Mouse (Mus musculus) liver, adult (tissue): ENCODE data around the gene H2-Oa.

Source experiments
- GATA4 ChIP-seq: IDR thresholded peaks from 2 replicates; pipeline ENCODE4 v1.6.1; 2014; ENCODE audit warnings: mild to moderate bottlenecking, low read length; ENCODE audit not compliant: insufficient replicate concordance

Gene H2-Oa

DNA sequence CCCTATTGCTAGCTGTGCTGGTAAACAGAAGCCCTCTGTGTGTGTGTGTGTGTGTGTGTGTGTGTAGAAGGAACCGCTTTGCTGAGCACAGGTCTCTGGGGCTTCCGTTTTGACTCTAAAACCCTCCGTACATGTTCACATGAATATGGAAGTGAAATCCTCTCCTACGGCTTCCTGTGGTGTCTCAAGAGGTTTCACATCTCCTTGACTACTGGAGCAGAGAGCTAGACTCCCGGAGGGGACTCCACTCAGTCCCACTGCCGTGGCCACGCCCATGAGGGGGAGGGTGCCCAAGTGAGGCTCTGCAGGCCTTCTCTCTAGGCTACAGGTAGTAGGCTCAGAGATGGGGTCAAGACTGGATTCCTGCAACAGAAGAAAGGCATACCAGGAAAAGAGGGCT is 50.9 kb downstream of the H2-Oa start, which contains the start of gene H2-DMb2:
Gene H2-DMb2 (plus strand): TSS at position 275 of the 400 bp plus-strand sequence.
- TF ChIP-seq GATA4 = no peak

DNA sequence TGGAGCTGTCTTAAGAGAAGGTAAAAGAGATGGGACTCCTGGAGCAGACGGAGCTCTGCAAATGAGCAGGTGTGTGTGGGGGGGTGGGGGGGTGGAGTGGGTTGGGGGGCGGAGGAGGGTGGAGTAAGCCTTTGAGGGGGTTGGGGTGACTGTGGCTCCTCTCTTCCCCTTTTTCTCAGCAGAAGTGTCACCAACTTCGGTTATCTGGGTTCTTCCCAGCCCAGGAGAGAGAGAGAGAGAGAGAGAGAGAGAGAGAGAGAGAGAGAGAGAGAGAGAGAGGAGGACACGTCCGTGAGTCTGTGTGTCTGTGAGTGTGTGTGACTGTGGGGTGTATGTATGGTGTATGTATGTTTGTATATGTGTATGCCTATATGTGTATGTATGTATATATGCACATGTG is 51.3 kb downstream of the H2-Oa start:
- no peak for TF ChIP-seq GATA4
